In genomic region chr1:184480571-184481220, GRCm38 (mm10) we compare ENCODE assay signal across 14 mouse cellular contexts.
DNase-seq lines count a peak whose midpoint lies in the region; ATAC-seq lines count a peak whose summit lies in the region.
"Had no signal": no experiment of that assay in that cellular context is flagged by ENCODE, and none has a peak within 500 bp of the region (broad histone marks: within the 10 kb centered on the region; RNA-seq: fewer than 3 reads in every experiment).

No protein-coding gene starts in this region.

- peak; percentile 28 to 49 for DNase-seq in spleen, postnatal 36 days (ENCODE audit: low spot score in 2 of 2)
- DNase-seq in spleen, adult 12 weeks (ENCODE audit: low spot score), result no peak
- no peak for DNase-seq in layer of hippocampus, adult 9-11 months
- DNase-seq in right cerebral cortex, postnatal 10 days (ENCODE audit: low spot score in 2 of 2), result no peak
- no peak for DNase-seq in kidney, postnatal 10 days
- DNase-seq: adrenal gland, postnatal 25 days; cerebellum, adult 8-10 months; gastrocnemius, postnatal 14 days; kidney, adult 11 months; kidney, postnatal 36 days; lung, adult 2 months; thymus, postnatal 14 days had no signal

- peak; percentile 73 for ATAC-seq in common myeloid progenitor, adult 5-6 weeks (replicated peaks; ENCODE audit: low read depth, poor library complexity, severe bottlenecking)
- peak; percentile 45; the same call in 1 of the 2 replicates for ATAC-seq in megakaryocyte-erythroid progenitor cell, adult 5-6 weeks (replicated peaks; ENCODE audit: low FRiP score, low TSS enrichment, poor library complexity, severe bottlenecking)

Comparison
In these comparisons a context has a peak if more than half of its experiments do, and no peak if none do; other contexts are left out.
1. DNase-seq: peak in spleen, postnatal 36 days (2 of 2); none in spleen, adult 12 weeks (single experiment), layer of hippocampus, adult 9-11 months (single experiment), right cerebral cortex, postnatal 10 days (0 of 2) and kidney, postnatal 10 days (single experiment).